Mouse (Mus musculus) embryonic facial prominence, embryonic 13.5 days (tissue): ENCODE measurements around the gene Ttc7b. TPM values are rescaled to one million over a fixed set of nuclear protein-coding genes. Genes with fewer than 3 reads are reported as not detected.

Source experiments
- ATAC-seq: fragments of 200-750 bp; cut with Nextera tagmentation; 2 replicates; pipeline ENCODE4 v1.8.0; 2017; ENCODE audit warnings: low read depth; ENCODE audit not compliant: insufficient number of reproducible peaks, insufficient read depth, low FRiP score, low TSS enrichment
- H3K27ac ChIP-seq: fragments of 300-500 bp; sonication (generic); 2 replicates; pipeline ENCODE4 v1.5.1; 2015; ENCODE audit warnings: moderate library complexity, mild to moderate bottlenecking, inconsistent platforms
- H3K27me3 ChIP-seq: fragments of 300-500 bp; sonication (generic); 2 replicates; pipeline ENCODE4 v1.6.1; 2015; ENCODE audit warnings: mild to moderate bottlenecking, inconsistent platforms
- H3K36me3 ChIP-seq: fragments of 300-500 bp; sonication (generic); 2 replicates; pipeline ENCODE4 v1.6.1; 2015; ENCODE audit warnings: mild to moderate bottlenecking, inconsistent platforms
- H3K4me1 ChIP-seq: fragments of 300-500 bp; sonication (generic); 2 replicates; pipeline ENCODE4 v1.6.1; 2015; ENCODE audit warnings: inconsistent platforms
- H3K4me2 ChIP-seq: fragments of 300-500 bp; sonication (generic); 2 replicates; pipeline ENCODE4 v1.6.1; 2015; ENCODE audit warnings: moderate library complexity, mild to moderate bottlenecking, inconsistent platforms
- H3K4me3 ChIP-seq: fragments of 300-500 bp; sonication (generic); 2 replicates; pipeline ENCODE4 v1.5.1; 2015; ENCODE audit warnings: mild to moderate bottlenecking, inconsistent platforms
- H3K9ac ChIP-seq: fragments of 300-500 bp; sonication (generic); 2 replicates; pipeline ENCODE4 v1.6.1; 2015; ENCODE audit warnings: mild to moderate bottlenecking, inconsistent platforms
- H3K9me3 ChIP-seq: fragments of 300-500 bp; sonication (generic); 2 replicates; pipeline ENCODE4 v1.6.1; 2016; ENCODE audit warnings: inconsistent platforms
- WGBS: fragments of 180-500 bp; shearing (Covaris S2); methylation state at CpG from one replicate; pipeline ENCODE4 v1.1.7; 2015; ENCODE audit warnings: mixed read lengths; 5-methylcytosine and 5-hydroxymethylcytosine counted together
- polyA plus RNA-seq: library from polyadenylated mRNA; unstranded; fragments of >200 nt; fragmentation: Nextera tagmentation; extraction: Ambion mirVana; gene quantifications from 2 replicates; pipeline ENCODE4 v1.2.1, GENCODE M21; 2015

The Ttc7b gene
- polyA plus RNA-seq, 1 experiment from 2014 or later, result 6.0 TPM

DNA sequence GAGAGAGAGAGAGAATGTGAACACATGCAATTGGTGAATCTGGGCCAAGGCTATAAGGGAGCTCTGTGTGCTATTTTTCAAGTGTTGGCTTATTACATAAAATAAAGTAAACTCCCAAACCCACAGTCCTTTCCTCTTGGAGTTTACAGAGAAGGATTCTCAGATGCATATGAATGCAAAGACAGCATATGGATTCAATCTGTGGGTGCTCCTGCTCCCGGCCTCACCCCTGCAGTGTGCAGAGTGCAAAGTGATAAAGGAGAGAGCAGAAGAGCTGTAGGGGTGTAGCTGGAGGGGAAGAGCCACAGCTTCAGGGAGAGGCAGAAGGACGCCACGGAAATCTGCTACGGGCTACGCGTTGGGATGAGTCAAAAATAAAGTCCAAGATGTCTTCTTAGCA lies 258.9 kb downstream of the Ttc7b start:
- H3K27me3 ChIP-seq, result no peaks in the 10 kb centered on the region
- H3K9ac ChIP-seq, result no peak overlapping the region
- H3K4me1 ChIP-seq, result 0 out of 2 replicates have a peak, but pooled peaks cover 9% of the 10 kb centered on the region
- no peaks in the 10 kb centered on the region for H3K9me3 ChIP-seq
- no peak for ATAC-seq
- no peaks in the 10 kb centered on the region for H3K36me3 ChIP-seq
- WGBS, result 63% methylated on average over 6 of the region's 6 CpGs
- no peak overlapping the region for H3K4me2 ChIP-seq
- H3K27ac ChIP-seq, result no peak overlapping the region
- H3K4me3 ChIP-seq, result no peak overlapping the region

DNA sequence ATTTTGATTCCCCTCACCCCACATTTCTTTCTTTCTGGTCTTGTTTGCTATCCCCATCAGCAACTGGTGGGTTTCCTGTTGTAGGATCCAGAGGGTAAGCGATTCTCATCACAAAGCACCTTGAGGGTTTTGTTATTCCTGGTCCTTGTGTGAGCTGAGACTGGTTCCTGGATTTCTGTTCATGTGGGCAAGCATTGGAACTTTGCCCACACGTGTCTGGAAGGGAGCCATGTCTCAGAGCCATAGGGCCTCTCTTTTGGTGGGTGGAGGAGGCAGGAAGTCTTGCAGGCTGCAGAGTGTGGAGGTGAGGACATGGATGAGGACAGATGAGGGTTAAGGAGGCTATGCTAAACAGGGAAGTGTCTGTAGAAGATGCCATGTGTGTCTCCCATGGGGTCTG lies 260.5 kb downstream of the Ttc7b start:
- H3K36me3 ChIP-seq, result no peaks in the 10 kb centered on the region
- no peaks in the 10 kb centered on the region for H3K27me3 ChIP-seq
- no peak overlapping the region for H3K27ac ChIP-seq
- H3K4me3 ChIP-seq, result no peak overlapping the region
- no peak overlapping the region for H3K4me2 ChIP-seq
- 73% methylated on average over 2 of the region's 2 CpGs for WGBS
- 0 out of 2 replicates have a peak, but pooled peaks cover 9% of the 10 kb centered on the region for H3K4me1 ChIP-seq
- no peak for ATAC-seq
- no peaks in the 10 kb centered on the region for H3K9me3 ChIP-seq
- H3K9ac ChIP-seq, result no peak overlapping the region

DNA sequence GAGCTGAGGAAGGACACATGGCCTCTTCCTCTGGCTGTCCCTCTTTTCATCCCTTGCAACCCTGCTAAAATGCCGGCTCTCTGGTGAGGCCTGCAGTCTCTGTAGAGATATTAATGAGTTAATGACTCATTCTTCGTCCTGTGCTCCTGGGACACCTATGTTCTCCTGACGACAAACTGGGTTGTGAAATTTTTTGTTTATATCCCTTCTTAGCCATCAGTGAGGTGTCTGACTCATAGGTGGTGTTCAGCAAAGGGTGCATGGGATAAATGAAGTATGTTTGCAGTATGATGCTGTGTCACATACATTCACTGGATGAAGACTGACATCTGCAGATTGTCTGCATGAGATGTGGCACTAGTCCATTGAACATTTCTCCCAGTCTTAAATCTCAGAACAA lies 262.8 kb downstream of the Ttc7b start:
- Histone ChIP-seq H3K27me3 (no peaks in the 10 kb centered on the region), H3K27ac (no peak overlapping the region), H3K36me3 (no peaks in the 10 kb centered on the region), H3K4me2 (no peak overlapping the region), H3K4me1 (0 out of 2 replicates have a peak, but pooled peaks cover 9% of the 10 kb centered on the region), H3K4me3 (no peak overlapping the region), H3K9me3 (no peaks in the 10 kb centered on the region), H3K9ac (no peak overlapping the region)
- ATAC-seq, result no peak
- WGBS, result 71% methylated on average over 3 of the region's 3 CpGs

DNA sequence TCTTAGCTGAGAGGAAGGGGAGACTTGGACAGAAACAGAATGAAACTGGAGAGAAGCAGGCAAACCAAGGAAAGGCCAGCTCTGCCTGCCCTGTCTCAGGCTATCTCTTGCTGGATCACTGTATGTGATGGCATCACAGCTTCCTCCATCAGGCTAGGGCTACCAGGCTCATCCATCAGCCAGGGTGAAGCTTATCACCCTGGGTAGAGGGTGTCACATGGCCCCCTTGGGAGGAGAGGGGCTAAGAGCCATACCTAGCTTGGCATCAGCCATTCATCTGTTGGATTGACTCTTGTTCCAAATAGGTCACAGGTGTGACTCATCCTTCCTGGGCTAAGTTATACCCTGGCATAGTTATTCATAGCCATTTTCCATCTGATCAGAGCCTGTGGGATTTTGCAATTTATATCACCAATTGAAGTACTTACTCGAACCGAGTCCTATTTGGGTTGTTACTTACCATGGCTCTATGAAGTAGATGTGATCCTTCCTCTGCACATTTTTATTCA lies 265.1 kb downstream of the Ttc7b start:
- WGBS, result 88% methylated on average over 2 of the region's 2 CpGs
- no peak for ATAC-seq
- no peaks in the 10 kb centered on the region for H3K27me3 ChIP-seq
- H3K9ac ChIP-seq, result no peak overlapping the region
- no peak overlapping the region for H3K27ac ChIP-seq
- H3K4me1 ChIP-seq, result 0 out of 2 replicates have a peak, but pooled peaks cover 7% of the 10 kb centered on the region
- H3K4me3 ChIP-seq, result no peak overlapping the region
- H3K9me3 ChIP-seq, result no peaks in the 10 kb centered on the region
- H3K36me3 ChIP-seq, result no peaks in the 10 kb centered on the region
- no peak overlapping the region for H3K4me2 ChIP-seq

DNA sequence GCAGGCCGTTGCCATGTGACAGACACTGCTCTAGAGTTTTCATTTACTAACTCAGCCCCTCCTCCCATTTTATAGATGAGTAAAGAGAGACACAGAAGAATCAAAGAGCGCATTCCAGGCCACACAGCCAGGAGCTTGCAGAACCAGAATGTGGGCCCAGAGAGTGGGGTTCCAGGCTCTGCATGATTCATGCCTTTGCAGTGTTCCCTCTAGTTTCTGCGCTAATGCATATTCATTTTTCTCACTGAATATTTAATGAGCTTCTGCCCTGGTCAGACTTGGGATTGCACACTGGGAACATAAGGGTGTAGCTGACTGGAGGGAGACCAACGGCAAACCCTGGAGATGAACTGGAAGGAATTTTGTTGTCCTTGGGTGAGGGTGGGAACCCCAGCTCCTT lies 266.2 kb downstream of the Ttc7b start:
- H3K4me2 ChIP-seq, result no peak overlapping the region
- no peak for ATAC-seq
- WGBS, result 89% methylated on average over 4 of the region's 4 CpGs
- no peak overlapping the region for H3K4me3 ChIP-seq
- no peaks in the 10 kb centered on the region for H3K36me3 ChIP-seq
- H3K27me3 ChIP-seq, result no peaks in the 10 kb centered on the region
- no peak overlapping the region for H3K9ac ChIP-seq
- no peaks in the 10 kb centered on the region for H3K9me3 ChIP-seq
- no peaks in the 10 kb centered on the region for H3K4me1 ChIP-seq
- H3K27ac ChIP-seq, result no peak overlapping the region

Other genes starting within 250 kb of the Ttc7b start
- 6.1 and 6.6 TPM in 2 replicates for gene Rps6ka5, start 206.2 kb upstream of the Ttc7b start, polyA plus RNA-seq